Mouse (Mus musculus): ENCODE measurements around the gene Lsm11. TPM values are rescaled to one million over a fixed set of nuclear protein-coding genes. Genes with fewer than 3 reads are reported as not detected.

The Lsm11 gene
- polyA plus RNA-seq, 1 experiment from 2014 or later = 3.5 TPM

DNA sequence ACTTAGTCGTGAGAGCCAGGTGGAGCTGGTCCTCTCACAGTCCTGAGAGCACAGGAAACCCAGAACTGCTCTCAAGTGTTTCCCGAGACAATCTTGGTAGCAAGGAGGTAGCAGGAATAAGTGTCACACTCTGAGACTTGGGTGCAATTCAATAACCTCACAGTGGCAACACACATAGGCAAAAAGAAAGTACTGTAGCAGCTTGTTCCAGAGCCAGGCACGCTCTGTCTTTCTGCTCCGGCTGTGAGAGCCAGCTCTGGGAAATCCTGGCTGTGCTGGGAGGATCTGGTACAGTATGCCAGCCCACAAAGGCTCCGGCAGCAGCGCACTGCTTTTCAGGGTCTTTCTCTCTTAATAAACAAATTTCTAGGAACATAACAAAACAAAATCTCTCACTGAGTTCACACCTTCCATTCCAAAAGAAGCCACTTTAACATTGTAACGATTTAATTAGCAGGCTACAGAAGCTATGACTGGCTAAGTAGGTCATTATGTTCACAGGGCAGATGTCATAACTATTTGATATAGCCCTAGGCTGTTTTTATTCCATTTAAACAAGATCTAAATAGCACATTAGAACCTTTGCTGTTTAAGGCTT is 1.5 kb downstream of the Lsm11 start:
- no peak for DNase-seq (ENCODE audit: low spot score)
- Histone ChIP-seq H3K4me1 (replicated peaks; ENCODE audit: control insufficient read depth, insufficient read depth) (no peaks in the 10 kb centered on the region), H3K27ac (replicated peaks) (no peak overlapping the region), H3K36me3 (ENCODE audit: control insufficient read depth, insufficient read depth, low read length) (no peaks in the 10 kb centered on the region), H3K27me3 (ENCODE audit: control insufficient read depth, insufficient read depth, low read length) (no peaks in the 10 kb centered on the region), H3K9ac (ENCODE audit: low read length) (peak overlapping the region; percentile 84; the same call in 1 of the 2 replicates), H3K9me3 (ENCODE audit: control insufficient read depth, low read length) (no peaks in the 10 kb centered on the region), H3K4me2 (replicated peaks; ENCODE audit: low read depth) (peak overlapping the region; percentile 97), H3K4me3 (ENCODE audit: low read depth, low read length) (peak overlapping the region; percentile 87)
- 49% methylated on average over 7 of the region's 7 CpGs for WGBS
- no peak for ATAC-seq (ENCODE audit: low FRiP score, low TSS enrichment)
- TF ChIP-seq EP300 (optimal IDR thresholded peaks at IDR 0.05) = no peak
- TF ChIP-seq CTCF (IDR thresholded peaks at IDR 0.05; ENCODE audit: low read depth) = no peak

- H3K36me3 ChIP-seq (ENCODE audit: control insufficient read depth, insufficient read depth, low read length) = no peaks in the 10 kb centered on the region
- no peak overlapping the region for H3K4me2 ChIP-seq (replicated peaks; ENCODE audit: low read depth)
- DNase-seq (ENCODE audit: low spot score) (no peak), ATAC-seq (ENCODE audit: low FRiP score, low TSS enrichment) (no peak)
- no peaks in the 10 kb centered on the region for H3K9me3 ChIP-seq (ENCODE audit: control insufficient read depth, low read length)
- no peak overlapping the region for H3K9ac ChIP-seq (ENCODE audit: low read length)
- no peak for TF ChIP-seq CTCF (IDR thresholded peaks at IDR 0.05; ENCODE audit: low read depth)
- no peak for TF ChIP-seq EP300 (optimal IDR thresholded peaks at IDR 0.05)
- 92% methylated on average over 7 of the region's 7 CpGs for WGBS
- H3K27me3 ChIP-seq (ENCODE audit: control insufficient read depth, insufficient read depth, low read length) = no peaks in the 10 kb centered on the region
- H3K4me1 ChIP-seq (replicated peaks; ENCODE audit: control insufficient read depth, insufficient read depth) = no peaks in the 10 kb centered on the region
- no peak overlapping the region for H3K27ac ChIP-seq (replicated peaks)
- H3K4me3 ChIP-seq (ENCODE audit: low read depth, low read length) = no peak overlapping the region
Observed at GRCm38 (mm10) chr11:45942281-45942680, 2.5 kb downstream of the Lsm11 start.

- Histone ChIP-seq H3K9ac (ENCODE audit: low read length) (no peak overlapping the region), H3K27me3 (ENCODE audit: control insufficient read depth, insufficient read depth, low read length) (no peaks in the 10 kb centered on the region), H3K4me1 (replicated peaks; ENCODE audit: control insufficient read depth, insufficient read depth) (no peaks in the 10 kb centered on the region), H3K4me2 (replicated peaks; ENCODE audit: low read depth) (no peak overlapping the region), H3K9me3 (ENCODE audit: control insufficient read depth, low read length) (no peaks in the 10 kb centered on the region), H3K4me3 (ENCODE audit: low read depth, low read length) (no peak overlapping the region), H3K27ac (replicated peaks) (no peak overlapping the region), H3K36me3 (ENCODE audit: control insufficient read depth, insufficient read depth, low read length) (peaks cover 3% of the 10 kb centered on the region; the same call in 1 of the 2 replicates)
- ATAC-seq (ENCODE audit: low FRiP score, low TSS enrichment) (no peak), DNase-seq (ENCODE audit: low spot score) (no peak)
- no peak for TF ChIP-seq CTCF (IDR thresholded peaks at IDR 0.05; ENCODE audit: low read depth)
- 87% methylated on average over 8 of the region's 8 CpGs for WGBS
Observed at GRCm38 (mm10) chr11:45938917-45939316, 5.8 kb downstream of the Lsm11 start.

GRCm38 (mm10) chr11:45937478-45937877 is 7.3 kb downstream of the Lsm11 start:
- DNase-seq (ENCODE audit: low spot score) = no peak
- Histone ChIP-seq H3K36me3 (ENCODE audit: control insufficient read depth, insufficient read depth, low read length) (peaks cover 5% of the 10 kb centered on the region; the same call in 1 of the 2 replicates), H3K9ac (ENCODE audit: low read length) (no peak overlapping the region), H3K27me3 (ENCODE audit: control insufficient read depth, insufficient read depth, low read length) (no peaks in the 10 kb centered on the region), H3K27ac (replicated peaks) (no peak overlapping the region), H3K4me3 (ENCODE audit: low read depth, low read length) (no peak overlapping the region), H3K4me2 (replicated peaks; ENCODE audit: low read depth) (no peak overlapping the region), H3K4me1 (replicated peaks; ENCODE audit: control insufficient read depth, insufficient read depth) (no peaks in the 10 kb centered on the region), H3K9me3 (ENCODE audit: control insufficient read depth, low read length) (no peaks in the 10 kb centered on the region)
- WGBS = 96% methylated on average over 8 of the region's 8 CpGs
- no peak for TF ChIP-seq EP300 (optimal IDR thresholded peaks at IDR 0.05)
- TF ChIP-seq CTCF (IDR thresholded peaks at IDR 0.05; ENCODE audit: low read depth) = no peak
- no peak for ATAC-seq (ENCODE audit: low FRiP score, low TSS enrichment)

DNA sequence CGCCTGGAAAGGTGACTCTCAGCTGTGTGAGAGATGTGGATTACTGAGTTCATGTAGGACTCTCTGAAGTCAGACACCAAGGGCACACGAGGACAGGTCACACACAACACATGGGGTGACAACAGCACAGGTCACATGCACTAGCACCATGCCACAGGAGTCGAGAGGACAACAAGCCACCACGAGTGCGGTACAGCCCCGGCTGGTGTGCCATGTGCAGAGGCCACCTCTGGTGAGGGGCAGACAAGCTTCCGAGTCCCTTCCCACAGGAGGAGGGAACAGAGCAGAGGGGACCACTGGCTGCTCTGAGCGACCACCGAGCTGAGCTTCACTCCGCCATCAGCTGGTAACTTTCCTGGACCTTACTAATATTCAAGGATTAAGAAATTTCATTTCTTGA is 12.0 kb downstream of the Lsm11 start:
- H3K4me1 ChIP-seq (replicated peaks; ENCODE audit: control insufficient read depth, insufficient read depth) = no peaks in the 10 kb centered on the region
- H3K27me3 ChIP-seq (ENCODE audit: control insufficient read depth, insufficient read depth, low read length) = no peaks in the 10 kb centered on the region
- H3K9me3 ChIP-seq (ENCODE audit: control insufficient read depth, low read length) = no peaks in the 10 kb centered on the region
- WGBS = 88% methylated on average over 10 of the region's 10 CpGs
- peaks cover 12% of the 10 kb centered on the region; the same call in 1 of the 2 replicates for H3K36me3 ChIP-seq (ENCODE audit: control insufficient read depth, insufficient read depth, low read length)
- no peak for TF ChIP-seq EP300 (optimal IDR thresholded peaks at IDR 0.05)
- no peak for TF ChIP-seq CTCF (IDR thresholded peaks at IDR 0.05; ENCODE audit: low read depth)
- H3K9ac ChIP-seq (ENCODE audit: low read length) = no peak overlapping the region
- H3K4me2 ChIP-seq (replicated peaks; ENCODE audit: low read depth) = no peak overlapping the region
- no peak overlapping the region for H3K4me3 ChIP-seq (ENCODE audit: low read depth, low read length)
- DNase-seq (ENCODE audit: low spot score) (no peak), ATAC-seq (ENCODE audit: low FRiP score, low TSS enrichment) (peak; percentile 35; the same call in 1 of the 2 replicates)
- H3K27ac ChIP-seq (replicated peaks) = no peak overlapping the region

GRCm38 (mm10) chr11:45929541-45929940 is 15.2 kb downstream of the Lsm11 start:
- DNase-seq (ENCODE audit: low spot score) (no peak), ATAC-seq (ENCODE audit: low FRiP score, low TSS enrichment) (no peak)
- Histone ChIP-seq H3K36me3 (ENCODE audit: control insufficient read depth, insufficient read depth, low read length) (peaks cover 12% of the 10 kb centered on the region; the same call in 1 of the 2 replicates), H3K4me3 (ENCODE audit: low read depth, low read length) (no peak overlapping the region), H3K27ac (replicated peaks) (no peak overlapping the region), H3K27me3 (ENCODE audit: control insufficient read depth, insufficient read depth, low read length) (no peaks in the 10 kb centered on the region), H3K9me3 (ENCODE audit: control insufficient read depth, low read length) (no peaks in the 10 kb centered on the region), H3K4me2 (replicated peaks; ENCODE audit: low read depth) (no peak overlapping the region), H3K9ac (ENCODE audit: low read length) (no peak overlapping the region), H3K4me1 (replicated peaks; ENCODE audit: control insufficient read depth, insufficient read depth) (no peaks in the 10 kb centered on the region)
- 79% methylated on average over 10 of the region's 10 CpGs for WGBS
- TF ChIP-seq CTCF (IDR thresholded peaks at IDR 0.05; ENCODE audit: low read depth) = no peak
- TF ChIP-seq EP300 (optimal IDR thresholded peaks at IDR 0.05) = no peak
